ENCODE assay signal across 16 mouse cellular contexts in genomic region chr5:131658822-131659515, GRCm38 (mm10).
DNase-seq lines count a peak whose midpoint lies in the region; ATAC-seq and TF ChIP-seq lines count a peak whose summit lies in the region.
"Had no signal": no experiment of that assay in that cellular context is flagged by ENCODE, and none has a peak within 500 bp of the region (broad histone marks: within the 10 kb centered on the region; RNA-seq: fewer than 3 reads in every experiment).

No protein-coding gene starts in this region.

- no peak for TF ChIP-seq CTCF in hindbrain, postnatal 0 days (IDR thresholded peaks at IDR 0.05; ENCODE audit: low read depth)

- H3K27ac ChIP-seq in hindbrain, embryonic 12.5 days: peak overlapping the region; percentile 64
- H3K27ac ChIP-seq in hindbrain, postnatal 0 days: no peak overlapping the region
- H3K27ac ChIP-seq in hindbrain, embryonic 14.5 days: peak overlapping the region; percentile 68
- H3K27ac ChIP-seq in midbrain, embryonic 12.5 days (replicated peaks): peak overlapping the region; percentile 64; the same call in 1 of the 2 replicates
- peak overlapping the region; percentile 81 for H3K27ac ChIP-seq in neural tube, embryonic 13.5 days (replicated peaks)
- H3K27ac ChIP-seq: heart, embryonic 13.5 days; stomach, postnatal 0 days had no signal

- peaks cover 21% of the 10 kb centered on the region for H3K4me1 ChIP-seq in hindbrain, embryonic 12.5 days
- no peaks in the 10 kb centered on the region for H3K4me1 ChIP-seq in hindbrain, postnatal 0 days (ENCODE audit: insufficient read depth, low read length)
- H3K4me1 ChIP-seq in hindbrain, embryonic 14.5 days (replicated peaks; ENCODE audit: control insufficient read depth, insufficient read depth, low read length): peaks cover 18% of the 10 kb centered on the region
- peaks cover 13% of the 10 kb centered on the region for H3K4me1 ChIP-seq in midbrain, embryonic 12.5 days
- H3K4me1 ChIP-seq in neural tube, embryonic 13.5 days (replicated peaks): peaks cover 37% of the 10 kb centered on the region

- H3K4me3 ChIP-seq in hindbrain, embryonic 12.5 days: no peak overlapping the region
- H3K4me3 ChIP-seq in hindbrain, postnatal 0 days (ENCODE audit: low read length): no peak overlapping the region
- H3K4me3 ChIP-seq in hindbrain, embryonic 14.5 days (replicated peaks; ENCODE audit: low read length): no peak overlapping the region
- H3K4me3 ChIP-seq in midbrain, embryonic 12.5 days: no peak overlapping the region
- no peak overlapping the region for H3K4me3 ChIP-seq in neural tube, embryonic 13.5 days
- H3K4me3 ChIP-seq: heart, embryonic 13.5 days had no signal

- no peaks in the 10 kb centered on the region for H3K9me3 ChIP-seq in hindbrain, embryonic 12.5 days (replicated peaks)
- no peaks in the 10 kb centered on the region for H3K9me3 ChIP-seq in hindbrain, postnatal 0 days (ENCODE audit: low read length)
- H3K9me3 ChIP-seq in hindbrain, embryonic 14.5 days (ENCODE audit: control insufficient read depth, low read length): no peaks in the 10 kb centered on the region
- H3K9me3 ChIP-seq in midbrain, embryonic 12.5 days: no peaks in the 10 kb centered on the region
- H3K9me3 ChIP-seq in neural tube, embryonic 13.5 days: no peaks in the 10 kb centered on the region

- intact Hi-C loops in gastrocnemius, postnatal 14 days (cut with DNase I; ENCODE audit: low total_unique reads): no loop called here

- DNase-seq in hindbrain, postnatal 0 days (ENCODE audit: low spot score): no peak
- DNase-seq in hindbrain, embryonic 14.5 days (ENCODE audit: low spot score): no peak
- DNase-seq in adrenal gland, adult 2 months: no peak
- DNase-seq in gastrocnemius, postnatal 14 days: no peak
- DNase-seq: B cell, adult 2 months; cerebellum, adult 9-10 months; kidney, adult 9 months; kidney, postnatal 36 days; liver, postnatal 0 days; lung, postnatal 10 days; right cerebral cortex, postnatal 4 days had no signal

- no peaks in the 10 kb centered on the region for H3K27me3 ChIP-seq in hindbrain, embryonic 12.5 days
- H3K27me3 ChIP-seq in hindbrain, postnatal 0 days (ENCODE audit: insufficient read depth, low read length): no peaks in the 10 kb centered on the region
- no peaks in the 10 kb centered on the region for H3K27me3 ChIP-seq in hindbrain, embryonic 14.5 days (ENCODE audit: control insufficient read depth, insufficient read depth, low read length)
- H3K27me3 ChIP-seq in midbrain, embryonic 12.5 days: peaks cover 28% of the 10 kb centered on the region
- no peaks in the 10 kb centered on the region for H3K27me3 ChIP-seq in neural tube, embryonic 13.5 days
- H3K27me3 ChIP-seq: heart, embryonic 13.5 days had no signal

- 65% methylated on average over 19 of the region's 19 CpGs for WGBS in hindbrain, embryonic 12.5 days
- 59% methylated on average over 19 of the region's 19 CpGs for WGBS in hindbrain, postnatal 0 days
- WGBS in hindbrain, embryonic 14.5 days: 39% methylated on average over 19 of the region's 19 CpGs
- 71% methylated on average over 19 of the region's 19 CpGs for WGBS in midbrain, embryonic 12.5 days
- 41% methylated on average over 19 of the region's 19 CpGs for WGBS in neural tube, embryonic 13.5 days

- no peaks in the 10 kb centered on the region for H3K36me3 ChIP-seq in hindbrain, embryonic 12.5 days
- H3K36me3 ChIP-seq in hindbrain, postnatal 0 days (ENCODE audit: insufficient read depth, low read length): no peaks in the 10 kb centered on the region
- H3K36me3 ChIP-seq in hindbrain, embryonic 14.5 days (replicated peaks; ENCODE audit: control insufficient read depth, insufficient read depth): no peaks in the 10 kb centered on the region
- no peaks in the 10 kb centered on the region for H3K36me3 ChIP-seq in midbrain, embryonic 12.5 days
- 0 out of 2 replicates have a peak, but pooled peaks cover 2% of the 10 kb centered on the region for H3K36me3 ChIP-seq in neural tube, embryonic 13.5 days

- no peak overlapping the region for H3K9ac ChIP-seq in hindbrain, embryonic 12.5 days
- H3K9ac ChIP-seq in hindbrain, postnatal 0 days (replicated peaks; ENCODE audit: low read length): no peak overlapping the region
- H3K9ac ChIP-seq in hindbrain, embryonic 14.5 days: no peak overlapping the region
- H3K9ac ChIP-seq in midbrain, embryonic 12.5 days (replicated peaks): no peak overlapping the region
- no peak overlapping the region for H3K9ac ChIP-seq in neural tube, embryonic 13.5 days
- H3K9ac ChIP-seq: heart, embryonic 13.5 days; liver, postnatal 0 days had no signal

- peak; percentile 73 for ATAC-seq in hindbrain, embryonic 12.5 days (ENCODE audit: low FRiP score)
- ATAC-seq in hindbrain, postnatal 0 days: no peak
- ATAC-seq in hindbrain, embryonic 14.5 days (ENCODE audit: low FRiP score): peak; percentile 40; the same call in 1 of the 2 replicates
- peak; percentile 60 for ATAC-seq in midbrain, embryonic 12.5 days (ENCODE audit: low FRiP score, low read depth)
- peak; percentile 82 for ATAC-seq in neural tube, embryonic 13.5 days (ENCODE audit: low read depth)
- ATAC-seq: liver, postnatal 0 days had no signal

- H3K4me2 ChIP-seq in hindbrain, embryonic 12.5 days (replicated peaks): no peak overlapping the region
- no peak overlapping the region for H3K4me2 ChIP-seq in hindbrain, postnatal 0 days (ENCODE audit: low read depth, low read length)
- H3K4me2 ChIP-seq in hindbrain, embryonic 14.5 days (replicated peaks): 0 out of 2 replicates have a peak overlapping the region, but pooled peaks have one; percentile 9
- no peak overlapping the region for H3K4me2 ChIP-seq in midbrain, embryonic 12.5 days (replicated peaks)
- peak overlapping the region; percentile 29; the same call in 1 of the 2 replicates for H3K4me2 ChIP-seq in neural tube, embryonic 13.5 days
- H3K4me2 ChIP-seq: heart, embryonic 13.5 days had no signal

Comparison
In these comparisons a context has a peak if more than half of its experiments do, and no peak if none do; other contexts are left out.
1. H3K4me2 ChIP-seq: peak in hindbrain, embryonic 14.5 days (single experiment) and neural tube, embryonic 13.5 days (single experiment); none in hindbrain, embryonic 12.5 days (single experiment), hindbrain, postnatal 0 days (single experiment) and midbrain, embryonic 12.5 days (single experiment).